Mouse (Mus musculus) skeletal muscle tissue, postnatal 0 days (tissue): Measurements from ENCODE around the gene Ar. TPM values are rescaled to one million over a fixed set of nuclear protein-coding genes. Genes with fewer than 3 reads are reported as not detected.

Source experiments
- polyA plus RNA-seq: library from polyadenylated mRNA; unstranded; fragments of >200 nt; fragmentation: Nextera tagmentation; extraction: Ambion mirVana; gene quantifications from 2 replicates; pipeline ENCODE4 v1.2.1, GENCODE M21; 2015

Ar gene
- polyA plus RNA-seq = 1.0 and 1.1 TPM in 2 replicates

GRCm38 (mm10) chrX:98148531-98149342, at the start of gene Ar:
Gene Ar, plus strand, starts transcription at chrX:98148769.

